Mouse (Mus musculus) monocyte, adult 5-6 weeks (primary cell): ENCODE measurements around the gene Pbdc1. TPM values are rescaled to one million over a fixed set of nuclear protein-coding genes. Genes with fewer than 3 reads are reported as not detected.

Experiments
- total RNA-seq: library from RNA; stranded (forward); fragments of 200-1000, 200-491, 200-594 nt; gene quantifications from 3 replicates; pipeline ENCODE4 v1.2.3, GENCODE M21; 2017

Gene Pbdc1
- total RNA-seq, 1 experiment from 2014 or later: 23.2 TPM

Other genes with a start within 250 kb of the Pbdc1 start
- not detected in 3 replicates for gene Magee2, start 222.5 kb upstream of the Pbdc1 start, total RNA-seq
- gene Magee1, start 40.6 kb downstream of the Pbdc1 start, total RNA-seq: 2.1 to 2.9 TPM (median 2.3 TPM) in 3 replicates